Mouse (Mus musculus): Measurements from ENCODE around the gene Pja2. TPM values are rescaled to one million over a fixed set of nuclear protein-coding genes. Genes with fewer than 3 reads are reported as not detected.
A peak's percentile ranks its signal among the peaks of the same experiment; 100 is the strongest.
"Not testable (repeated sequence)": the region's sequence is repeated elsewhere in the genome, so short reads cannot be mapped to it uniquely, and the experiment has no call there.

Pja2 gene
- polyA plus RNA-seq, 1 experiment from 2014 or later, result 83.6 TPM

- 93% methylated on average over 5 of the region's 5 CpGs for WGBS
Observed at GRCm38 (mm10) chr17:64297628-64298027, 34.1 kb downstream of the Pja2 start.

GRCm38 (mm10) chr17:64292740-64293139 is 39.0 kb downstream of the Pja2 start:
- Histone ChIP-seq H3K27ac (ENCODE audit: low read depth, low read length) (no peak overlapping the region), H3K36me3 (ENCODE audit: control insufficient read depth, insufficient read depth, low read length) (0 out of 2 replicates have a peak, but pooled peaks cover 2% of the 10 kb centered on the region), H3K9ac (ENCODE audit: low read length) (no peak overlapping the region), H3K4me2 (no peak overlapping the region), H3K27me3 (ENCODE audit: control insufficient read depth, insufficient read depth, low read length) (no peaks in the 10 kb centered on the region), H3K4me1 (ENCODE audit: control insufficient read depth, insufficient read depth, low read length) (no peaks in the 10 kb centered on the region), H3K4me3 (ENCODE audit: low read depth, low read length) (no peak overlapping the region), H3K9me3 (ENCODE audit: control insufficient read depth, low read length) (no peaks in the 10 kb centered on the region)
- ATAC-seq (ENCODE audit: low FRiP score) (no peak), DNase-seq (ENCODE audit: low spot score, missing footprints) (no peak)
- 91% methylated on average over 8 of the region's 8 CpGs for WGBS

More at GRCm38 (mm10) chr17:64297628-64298027, 34.1 kb downstream of the Pja2 start:
- no peak overlapping the region for H3K27ac ChIP-seq (ENCODE audit: low read depth, low read length)
- no peak overlapping the region for H3K4me3 ChIP-seq (ENCODE audit: low read depth, low read length)
- no peaks in the 10 kb centered on the region for H3K9me3 ChIP-seq (ENCODE audit: control insufficient read depth, low read length)
- H3K4me2 ChIP-seq, result no peak overlapping the region
- no peak for DNase-seq (ENCODE audit: low spot score, missing footprints)
- no peaks in the 10 kb centered on the region for H3K27me3 ChIP-seq (ENCODE audit: control insufficient read depth, insufficient read depth, low read length)
- no peak overlapping the region for H3K9ac ChIP-seq (ENCODE audit: low read length)
- 0 out of 2 replicates have a peak, but pooled peaks cover 2% of the 10 kb centered on the region for H3K36me3 ChIP-seq (ENCODE audit: control insufficient read depth, insufficient read depth, low read length)
- H3K4me1 ChIP-seq (ENCODE audit: control insufficient read depth, insufficient read depth, low read length), result no peaks in the 10 kb centered on the region
- ATAC-seq (ENCODE audit: low FRiP score), result no peak

- WGBS, result 34% methylated on average over 4 of the region's 4 CpGs
- Histone ChIP-seq H3K9me3 (ENCODE audit: control insufficient read depth, low read length) (no peaks in the 10 kb centered on the region), H3K27ac (ENCODE audit: low read depth, low read length) (no peak overlapping the region), H3K27me3 (ENCODE audit: control insufficient read depth, insufficient read depth, low read length) (no peaks in the 10 kb centered on the region), H3K36me3 (ENCODE audit: control insufficient read depth, insufficient read depth, low read length) (0 out of 2 replicates have a peak, but pooled peaks cover 5% of the 10 kb centered on the region), H3K4me3 (ENCODE audit: low read depth, low read length) (no peak overlapping the region), H3K9ac (ENCODE audit: low read length) (no peak overlapping the region), H3K4me1 (ENCODE audit: control insufficient read depth, insufficient read depth, low read length) (no peaks in the 10 kb centered on the region), H3K4me2 (no peak overlapping the region)
- DNase-seq (ENCODE audit: low spot score, missing footprints) (no peak), ATAC-seq (ENCODE audit: low FRiP score) (no peak)
Observed at GRCm38 (mm10) chr17:64289684-64290083, 42.0 kb downstream of the Pja2 start.

GRCm38 (mm10) chr17:64288000-64288399 is 43.7 kb downstream of the Pja2 start:
- Histone ChIP-seq H3K27ac (ENCODE audit: low read depth, low read length) (no peak overlapping the region), H3K4me3 (ENCODE audit: low read depth, low read length) (no peak overlapping the region), H3K4me1 (ENCODE audit: control insufficient read depth, insufficient read depth, low read length) (no peaks in the 10 kb centered on the region), H3K4me2 (no peak overlapping the region), H3K9ac (ENCODE audit: low read length) (no peak overlapping the region), H3K9me3 (ENCODE audit: control insufficient read depth, low read length) (no peaks in the 10 kb centered on the region), H3K27me3 (ENCODE audit: control insufficient read depth, insufficient read depth, low read length) (no peaks in the 10 kb centered on the region), H3K36me3 (ENCODE audit: control insufficient read depth, insufficient read depth, low read length) (0 out of 2 replicates have a peak, but pooled peaks cover 5% of the 10 kb centered on the region)
- WGBS, result 70% methylated on average over 7 of the region's 7 CpGs
- ATAC-seq (ENCODE audit: low FRiP score) (no peak), DNase-seq (ENCODE audit: low spot score, missing footprints) (peak; percentile 75)

- Histone ChIP-seq H3K27ac (ENCODE audit: low read depth, low read length) (no peak overlapping the region), H3K27me3 (ENCODE audit: control insufficient read depth, insufficient read depth, low read length) (no peaks in the 10 kb centered on the region), H3K9me3 (ENCODE audit: control insufficient read depth, low read length) (no peaks in the 10 kb centered on the region), H3K4me2 (no peak overlapping the region), H3K4me1 (ENCODE audit: control insufficient read depth, insufficient read depth, low read length) (no peaks in the 10 kb centered on the region), H3K4me3 (ENCODE audit: low read depth, low read length) (no peak overlapping the region), H3K36me3 (ENCODE audit: control insufficient read depth, insufficient read depth, low read length) (0 out of 2 replicates have a peak, but pooled peaks cover 3% of the 10 kb centered on the region), H3K9ac (ENCODE audit: low read length) (no peak overlapping the region)
- WGBS, result 73% methylated on average over 3 of the region's 3 CpGs
- ATAC-seq (ENCODE audit: low FRiP score) (no peak), DNase-seq (ENCODE audit: low spot score, missing footprints) (peak; percentile 76)
Observed at GRCm38 (mm10) chr17:64286836-64287235, 44.9 kb downstream of the Pja2 start.

- H3K27ac ChIP-seq (ENCODE audit: low read depth, low read length); H3K36me3 ChIP-seq (ENCODE audit: control insufficient read depth, insufficient read depth, low read length); H3K4me1 ChIP-seq (ENCODE audit: control insufficient read depth, insufficient read depth, low read length): not testable (repeated sequence)
Observed at GRCm38 (mm10) chr17:64281368-64281767, 50.3 kb downstream of the Pja2 start.

GRCm38 (mm10) chr17:64277649-64278212 is 54.0 kb downstream of the Pja2 start:
- peak; percentile 85 for DNase-seq (ENCODE audit: low spot score, missing footprints)
- no peaks in the 10 kb centered on the region for H3K27me3 ChIP-seq (ENCODE audit: control insufficient read depth, insufficient read depth, low read length)
- WGBS, result 85% methylated on average over 9 of the region's 9 CpGs

More at GRCm38 (mm10) chr17:64281368-64281767, 50.3 kb downstream of the Pja2 start:
- not testable (repeated sequence) for ATAC-seq (ENCODE audit: low FRiP score); H3K9me3 ChIP-seq (ENCODE audit: control insufficient read depth, low read length); DNase-seq (ENCODE audit: low spot score, missing footprints); H3K4me2 ChIP-seq; H3K27me3 ChIP-seq (ENCODE audit: control insufficient read depth, insufficient read depth, low read length); H3K9ac ChIP-seq (ENCODE audit: low read length); H3K4me3 ChIP-seq (ENCODE audit: low read depth, low read length)
- WGBS, result 85% methylated on average over 3 of the region's 3 CpGs

GRCm38 (mm10) chr17:64276666-64277065 is 55.0 kb downstream of the Pja2 start:
- 86% methylated on average over 5 of the region's 5 CpGs for WGBS

More at GRCm38 (mm10) chr17:64277649-64278212, 54.0 kb downstream of the Pja2 start:
- H3K4me2 ChIP-seq, result no peak overlapping the region
- no peak overlapping the region for H3K27ac ChIP-seq (ENCODE audit: low read depth, low read length)
- no peak overlapping the region for H3K4me3 ChIP-seq (ENCODE audit: low read depth, low read length)
- peaks cover 3% of the 10 kb centered on the region; the same call in 1 of the 2 replicates for H3K36me3 ChIP-seq (ENCODE audit: control insufficient read depth, insufficient read depth, low read length)
- no peaks in the 10 kb centered on the region for H3K9me3 ChIP-seq (ENCODE audit: control insufficient read depth, low read length)
- no peak for ATAC-seq (ENCODE audit: low FRiP score)
- H3K9ac ChIP-seq (ENCODE audit: low read length), result no peak overlapping the region
- no peaks in the 10 kb centered on the region for H3K4me1 ChIP-seq (ENCODE audit: control insufficient read depth, insufficient read depth, low read length)

GRCm38 (mm10) chr17:64275188-64275587 is 56.5 kb downstream of the Pja2 start:
- DNase-seq (ENCODE audit: low spot score, missing footprints) (peak; percentile 72), ATAC-seq (ENCODE audit: low FRiP score) (no peak)
- H3K36me3 ChIP-seq (ENCODE audit: control insufficient read depth, insufficient read depth, low read length), result peaks cover 3% of the 10 kb centered on the region; the same call in 1 of the 2 replicates
- H3K4me3 ChIP-seq (ENCODE audit: low read depth, low read length), result no peak overlapping the region
- H3K27ac ChIP-seq (ENCODE audit: low read depth, low read length), result no peak overlapping the region
- no peaks in the 10 kb centered on the region for H3K27me3 ChIP-seq (ENCODE audit: control insufficient read depth, insufficient read depth, low read length)
- H3K4me1 ChIP-seq (ENCODE audit: control insufficient read depth, insufficient read depth, low read length), result no peaks in the 10 kb centered on the region
- H3K9ac ChIP-seq (ENCODE audit: low read length), result no peak overlapping the region
- H3K9me3 ChIP-seq (ENCODE audit: control insufficient read depth, low read length), result no peaks in the 10 kb centered on the region
- WGBS, result 94% methylated on average over 4 of the region's 4 CpGs
- H3K4me2 ChIP-seq, result no peak overlapping the region

More at GRCm38 (mm10) chr17:64276666-64277065, 55.0 kb downstream of the Pja2 start:
- Histone ChIP-seq H3K9me3 (ENCODE audit: control insufficient read depth, low read length) (no peaks in the 10 kb centered on the region), H3K36me3 (ENCODE audit: control insufficient read depth, insufficient read depth, low read length) (peaks cover 3% of the 10 kb centered on the region; the same call in 1 of the 2 replicates), H3K9ac (ENCODE audit: low read length) (no peak overlapping the region), H3K4me2 (no peak overlapping the region), H3K4me1 (ENCODE audit: control insufficient read depth, insufficient read depth, low read length) (no peaks in the 10 kb centered on the region), H3K27ac (ENCODE audit: low read depth, low read length) (no peak overlapping the region), H3K4me3 (ENCODE audit: low read depth, low read length) (no peak overlapping the region), H3K27me3 (ENCODE audit: control insufficient read depth, insufficient read depth, low read length) (no peaks in the 10 kb centered on the region)
- ATAC-seq (ENCODE audit: low FRiP score), result no peak
- peak; percentile 59 for DNase-seq (ENCODE audit: low spot score, missing footprints)

Data from midbrain, embryonic 11.5 days (tissue).